Mouse (Mus musculus) bone marrow macrophage, adult 2 months (primary cell): ENCODE data around the gene Pde1b. TPM values are rescaled to one million over a fixed set of nuclear protein-coding genes. Genes with fewer than 3 reads are reported as not detected.
A peak's percentile ranks its signal among the peaks of the same experiment; 100 is the strongest.

ENCODE experiments used
- H3K27ac ChIP-seq: 2 replicates; pipeline ENCODE4 v1.5.1; 2012; ENCODE audit warnings: low read depth, low read length; ENCODE audit not compliant: insufficient read depth
- H3K4me1 ChIP-seq: 2 replicates; pipeline ENCODE4 v1.6.1; 2012; ENCODE audit warnings: low read length; ENCODE audit not compliant: control insufficient read depth, insufficient read depth
- H3K4me3 ChIP-seq: 2 replicates; pipeline ENCODE4 v1.5.1; 2012; ENCODE audit warnings: mild to moderate bottlenecking, low read length, moderate library complexity; ENCODE audit not compliant: insufficient read depth
- CTCF ChIP-seq: IDR thresholded peaks from 2 replicates; pipeline ENCODE4 v1.5.1; 2012; ENCODE audit warnings: low read depth, mild to moderate bottlenecking, low read length, moderate library complexity
- POLR2A ChIP-seq: IDR thresholded peaks from 2 replicates; pipeline ENCODE4 v1.6.1; 2012; ENCODE audit warnings: mild to moderate bottlenecking, low read depth, low read length, borderline replicate concordance
- polyA plus RNA-seq: library from polyadenylated mRNA; stranded (reverse); fragments of >200 nt; gene quantifications from 2 replicates; pipeline ENCODE4 v1.2.4, GENCODE M21; 2012; ENCODE audit not compliant: missing spikeins, insufficient read depth, insufficient read length

The Pde1b gene
- polyA plus RNA-seq, 1 experiment: 49.4 TPM

- H3K4me3 ChIP-seq: no peak overlapping the region
- peaks cover 2% of the 10 kb centered on the region for H3K4me1 ChIP-seq
- H3K27ac ChIP-seq: no peak overlapping the region
- TF ChIP-seq CTCF (no peak), POLR2A (no peak)
Observed at GRCm38 (mm10) chr15:103542526-103542925, 39.7 kb downstream of the Pde1b start.

GRCm38 (mm10) chr15:103547983-103548382 lies 45.1 kb downstream of the Pde1b start:
- H3K4me3 ChIP-seq: no peak overlapping the region
- TF ChIP-seq CTCF (no peak), POLR2A (no peak)
- H3K4me1 ChIP-seq: peaks cover 30% of the 10 kb centered on the region

DNA sequence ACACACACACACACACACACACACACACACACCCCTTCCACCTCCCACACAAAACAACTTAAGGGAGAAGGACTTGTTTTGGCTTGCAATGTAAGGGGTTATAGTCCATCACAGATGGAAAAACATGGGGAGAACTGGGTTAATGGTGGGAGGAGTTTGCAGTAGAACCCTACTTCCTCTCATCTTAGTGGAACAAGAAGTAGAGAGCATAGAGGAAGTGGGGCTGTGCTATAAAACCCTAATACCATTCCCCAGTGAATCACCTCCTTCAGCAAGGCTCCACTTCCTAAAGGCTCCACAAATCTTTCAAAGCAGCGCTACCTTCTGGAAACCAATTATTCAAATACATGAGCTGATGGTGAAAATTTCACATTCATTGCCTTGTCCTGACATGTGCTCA lies 46.6 kb downstream of the Pde1b start:
- Histone ChIP-seq H3K4me3 (peak overlapping the region; percentile 16; the same call in 1 of the 2 replicates), H3K27ac (peak overlapping the region; percentile 92), H3K4me1 (peaks cover 30% of the 10 kb centered on the region)
- TF ChIP-seq CTCF: no peak
- no peak for TF ChIP-seq POLR2A

More at GRCm38 (mm10) chr15:103547983-103548382, 45.1 kb downstream of the Pde1b start:
- no peak overlapping the region for H3K27ac ChIP-seq

DNA sequence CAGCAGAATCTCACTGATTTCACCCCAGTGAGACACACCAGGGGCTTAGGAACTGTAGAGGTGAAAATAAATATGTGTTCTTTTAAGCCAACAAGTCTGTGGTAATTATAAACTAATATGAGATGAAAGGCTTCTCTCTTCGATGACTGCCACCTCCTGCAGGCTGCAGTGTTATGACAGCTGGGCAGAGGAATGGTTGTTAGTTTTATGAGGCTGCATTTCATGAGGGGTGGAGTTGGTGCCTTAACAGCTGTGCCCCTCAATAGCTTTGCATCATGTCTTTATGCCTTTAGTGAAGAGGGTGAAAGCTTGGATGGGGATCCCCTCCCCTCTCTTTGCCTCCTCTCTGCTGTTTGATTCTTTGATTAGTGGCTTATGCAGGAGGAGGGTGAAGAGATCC lies 48.2 kb downstream of the Pde1b start:
- Histone ChIP-seq H3K27ac (no peak overlapping the region), H3K4me3 (no peak overlapping the region), H3K4me1 (peaks cover 28% of the 10 kb centered on the region)
- TF ChIP-seq POLR2A (no peak), CTCF (no peak)

DNA sequence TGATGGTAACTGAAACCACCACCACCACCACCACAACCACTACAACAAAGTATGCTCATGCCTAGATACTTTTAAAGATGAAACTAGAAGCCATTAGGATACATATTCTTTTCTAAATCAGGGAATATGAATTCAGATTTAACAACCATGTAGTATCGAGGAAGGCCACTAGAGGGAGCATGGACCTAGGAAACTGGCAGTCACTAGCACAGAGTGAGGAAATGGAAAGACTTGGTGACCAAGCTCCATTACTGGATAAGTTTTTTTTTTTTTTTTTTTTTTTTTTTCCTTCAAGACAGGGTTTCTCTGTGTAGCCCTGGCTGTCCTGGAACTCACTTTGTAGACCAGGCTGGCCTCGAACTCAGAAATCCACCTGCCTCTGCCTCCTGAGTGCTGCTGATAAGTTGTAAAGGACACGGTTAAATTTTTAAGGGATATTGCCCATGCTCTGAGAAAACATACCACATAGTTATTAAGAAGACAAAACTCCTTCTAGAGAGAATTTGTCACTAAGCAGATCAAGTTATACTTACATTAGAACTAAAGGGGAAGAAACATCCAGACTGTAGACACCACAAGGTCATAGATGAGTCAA lies 49.4 kb downstream of the Pde1b start:
- Histone ChIP-seq H3K4me3 (no peak overlapping the region), H3K27ac (no peak overlapping the region), H3K4me1 (peaks cover 28% of the 10 kb centered on the region)
- TF ChIP-seq POLR2A: no peak
- no peak for TF ChIP-seq CTCF

GRCm38 (mm10) chr15:103564981-103565380 lies 62.1 kb downstream of the Pde1b start, which contains the start of gene Glycam1:
Gene Glycam1 (minus strand): TSS chr15:103565081.
- no peak within 1 kb of the TSS for H3K27ac ChIP-seq
- no peak for TF ChIP-seq CTCF
- H3K4me1 ChIP-seq: no peaks in the 10 kb centered on the region

More at GRCm38 (mm10) chr15:103564981-103565380, 62.1 kb downstream of the Pde1b start, which contains the start of gene Glycam1:
- no peak within 1 kb of the TSS for H3K4me3 ChIP-seq

Other genes with a start within 250 kb of the Pde1b start
- gene Nfe2, start 244.6 kb upstream of the Pde1b start, polyA plus RNA-seq: 0.88 and 1.7 TPM in 2 replicates
- gene Copz1, start 230.3 kb upstream of the Pde1b start, polyA plus RNA-seq: 129 and 132 TPM in 2 replicates
- 1.4 and 2.7 TPM in 2 replicates for gene Gpr84, start 192.4 kb upstream of the Pde1b start, polyA plus RNA-seq
- gene Zfp385a, start 162.9 kb upstream of the Pde1b start, polyA plus RNA-seq: 73.0 and 86.1 TPM in 2 replicates
- gene Itga5, start 136.3 kb upstream of the Pde1b start, polyA plus RNA-seq: 34.0 and 37.3 TPM in 2 replicates
- gene Gtsf1, start 72.6 kb upstream of the Pde1b start, polyA plus RNA-seq: not detected in 2 replicates
- gene Gtsf2, start 54.6 kb upstream of the Pde1b start, polyA plus RNA-seq: not detected in 2 replicates
- gene Nckap1l, start 49.2 kb upstream of the Pde1b start, polyA plus RNA-seq: 330 and 354 TPM in 2 replicates
- not detected in 2 replicates for gene Ppp1r1a, start 35.0 kb downstream of the Pde1b start, polyA plus RNA-seq
- not detected in 2 replicates for gene Glycam1, start 62.0 kb downstream of the Pde1b start, polyA plus RNA-seq